Mouse (Mus musculus) spleen, adult 2 months (tissue): ENCODE data around the gene Hs6st3.

Experiments
- CTCF ChIP-seq: fragments of 200-500 bp; IDR thresholded peaks from 2 replicates; pipeline ENCODE4 v1.5.1; 2011; ENCODE audit warnings: mild to moderate bottlenecking, inconsistent platforms; ENCODE audit not compliant: insufficient read depth, insufficient read length, insufficient replicate concordance; ENCODE audit errors: extremely low read depth
- POLR2A ChIP-seq: fragments of 200-500 bp; IDR thresholded peaks from 2 replicates; pipeline ENCODE4 v1.6.1; 2011; ENCODE audit warnings: low read depth, low read length, inconsistent platforms

- no peak for TF ChIP-seq CTCF
- TF ChIP-seq POLR2A, result no peak
These were observed 443.9 kb downstream of the Hs6st3 start for GRCm38 (mm10) chr14:119582039-119582508.
